Mouse (Mus musculus) heart, postnatal 0 days (tissue): Measurements from ENCODE around the gene Tshz2. TPM values are rescaled to one million over a fixed set of nuclear protein-coding genes. Genes with fewer than 3 reads are reported as not detected.

Experiments
- ATAC-seq: fragments of 200-750 bp; cut with Nextera tagmentation; 2 replicates; pipeline ENCODE4 v1.8.0; 2017; ENCODE audit warnings: low read depth, moderate number of reproducible peaks, moderate library complexity; ENCODE audit not compliant: insufficient read depth
- DNase-seq: peaks from one replicate; pipeline ENCODE4 v3.0.0-alpha.2; 2016; ENCODE audit warnings: low spot score
- H3K27ac ChIP-seq: fragments of 300-500 bp; sonication (generic); 2 replicates; pipeline ENCODE4 v1.5.1; 2014; ENCODE audit warnings: low read depth, mild to moderate bottlenecking
- H3K27me3 ChIP-seq: fragments of 300-500 bp; sonication (generic); 2 replicates; pipeline ENCODE4 v1.6.1; 2014; ENCODE audit warnings: low read length, mixed read lengths; ENCODE audit not compliant: control insufficient read depth, insufficient read depth
- H3K36me3 ChIP-seq: fragments of 300-500 bp; sonication (generic); replicated peaks from 2 replicates; pipeline ENCODE4 v1.6.1; 2014; ENCODE audit warnings: low read length, mixed read lengths; ENCODE audit not compliant: control insufficient read depth, insufficient read depth
- H3K4me1 ChIP-seq: fragments of 300-500 bp; sonication (generic); 2 replicates; pipeline ENCODE4 v1.6.1; 2014; ENCODE audit warnings: antibody characterized with exemption; ENCODE audit not compliant: control insufficient read depth, insufficient read depth
- H3K4me2 ChIP-seq: fragments of 300-500 bp; sonication (generic); 2 replicates; pipeline ENCODE4 v1.6.1; 2014; ENCODE audit warnings: low read depth, mild to moderate bottlenecking, low read length, moderate library complexity
- H3K4me3 ChIP-seq: fragments of 300-500 bp; sonication (generic); 2 replicates; pipeline ENCODE4 v1.5.1; 2014; ENCODE audit warnings: low read depth, low read length
- H3K9ac ChIP-seq: fragments of 300-500 bp; sonication (generic); replicated peaks from 2 replicates; pipeline ENCODE4 v1.6.1; 2014; ENCODE audit warnings: low read depth, low read length, mixed read lengths
- H3K9me3 ChIP-seq: fragments of 300-500 bp; sonication (generic); replicated peaks from 2 replicates; pipeline ENCODE4 v1.6.1; 2016; ENCODE audit warnings: low read length; ENCODE audit not compliant: control insufficient read depth
- CTCF ChIP-seq: IDR thresholded peaks from 2 replicates; pipeline ENCODE4 v1.5.1; 2016; ENCODE audit warnings: antibody characterized with exemption, control low read depth, low read depth
- EP300 ChIP-seq: IDR thresholded peaks from 2 replicates; pipeline ENCODE4 v1.6.1; 2016; ENCODE audit warnings: antibody characterized with exemption, low read depth
- WGBS: fragments of 180-500 bp; shearing (Covaris S2); extraction: QIAGEN DNeasy Blood & Tissue Kit; methylation state at CpG from one replicate; pipeline ENCODE4 v1.1.7; 2014; 5-methylcytosine and 5-hydroxymethylcytosine counted together
- polyA plus RNA-seq: library from polyadenylated mRNA; unstranded; fragments of >200 nt; fragmentation: Nextera tagmentation; extraction: Ambion mirVana; gene quantifications from 2 replicates; pipeline ENCODE4 v1.2.1, GENCODE M21; 2015
- total RNA-seq: library from RNA; depleted of rRNA; stranded (reverse); fragments of >200 nt; gene quantifications from 2 replicates; pipeline ENCODE4 v1.2.3, GENCODE M21; 2014; ENCODE audit warnings: low replicate concordance

The Tshz2 gene
- total and polyA plus RNA-seq, 2 experiments from 2014 or later: 2.8 to 7.8 TPM

- ATAC-seq (peak; percentile 32; the same call in 1 of the 2 replicates), DNase-seq (peak; percentile 72)
- no peaks in the 10 kb centered on the region for H3K36me3 ChIP-seq
Observed at GRCm38 (mm10) chr2:170101132-170101531, 468.3 kb downstream of the Tshz2 start.

DNA sequence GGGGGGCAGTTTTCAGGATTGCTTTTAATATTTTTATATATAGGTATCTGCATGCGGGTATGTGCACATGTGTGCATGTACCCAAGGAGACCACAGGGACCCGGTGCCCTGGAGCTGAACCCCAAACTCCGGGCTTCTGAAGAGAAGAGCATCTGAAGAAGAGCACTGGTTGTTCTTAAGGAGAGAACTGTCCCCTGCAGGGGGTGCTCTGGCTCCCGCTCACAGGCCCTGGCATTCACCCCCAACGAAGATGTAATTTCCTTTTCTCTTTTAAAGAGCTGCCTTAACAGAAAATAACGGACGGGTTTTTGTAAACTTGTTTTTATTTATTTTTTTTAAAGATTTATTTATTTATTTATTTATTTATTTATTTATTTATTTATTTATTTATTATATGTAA, 469.1 kb downstream of the Tshz2 start:
- ATAC-seq (no peak), DNase-seq (no peak)
- Histone ChIP-seq H3K27me3 (no peaks in the 10 kb centered on the region), H3K9me3 (no peaks in the 10 kb centered on the region), H3K4me3 (no peak overlapping the region), H3K27ac (no peak overlapping the region), H3K36me3 (0 out of 2 replicates have a peak, but pooled peaks cover 2% of the 10 kb centered on the region), H3K4me2 (no peak overlapping the region), H3K4me1 (no peaks in the 10 kb centered on the region), H3K9ac (no peak overlapping the region)
- TF ChIP-seq EP300 (no peak), CTCF (no peak)
- 69% methylated on average over 7 of the region's 7 CpGs for WGBS

More at GRCm38 (mm10) chr2:170101132-170101531, 468.3 kb downstream of the Tshz2 start:
- H3K4me3 ChIP-seq: no peak overlapping the region
- no peaks in the 10 kb centered on the region for H3K27me3 ChIP-seq
- TF ChIP-seq CTCF (peak; percentile 98), EP300 (no peak)
- peak overlapping the region; percentile 21; the same call in 1 of the 2 replicates for H3K4me2 ChIP-seq
- H3K9ac ChIP-seq: no peak overlapping the region
- 5% methylated on average over 12 of the region's 12 CpGs for WGBS
- no peaks in the 10 kb centered on the region for H3K9me3 ChIP-seq
- H3K4me1 ChIP-seq: no peaks in the 10 kb centered on the region
- no peak overlapping the region for H3K27ac ChIP-seq

GRCm38 (mm10) chr2:170103341-170103740, 470.5 kb downstream of the Tshz2 start:
- H3K27me3 ChIP-seq: no peaks in the 10 kb centered on the region
- no peak for TF ChIP-seq CTCF
- no peak for TF ChIP-seq EP300
- no peak overlapping the region for H3K27ac ChIP-seq
- 69% methylated on average over 5 of the region's 5 CpGs for WGBS
- H3K4me2 ChIP-seq: no peak overlapping the region
- no peak for ATAC-seq
- H3K4me3 ChIP-seq: no peak overlapping the region
- no peak overlapping the region for H3K9ac ChIP-seq
- H3K4me1 ChIP-seq: no peaks in the 10 kb centered on the region
- H3K36me3 ChIP-seq: peaks cover 14% of the 10 kb centered on the region; the same call in 1 of the 2 replicates
- H3K9me3 ChIP-seq: no peaks in the 10 kb centered on the region
- DNase-seq: no peak

- Histone ChIP-seq H3K4me3 (no peak overlapping the region), H3K36me3 (peaks cover 17% of the 10 kb centered on the region; the same call in 1 of the 2 replicates), H3K27me3 (no peaks in the 10 kb centered on the region), H3K4me1 (no peaks in the 10 kb centered on the region), H3K4me2 (no peak overlapping the region), H3K9me3 (no peaks in the 10 kb centered on the region), H3K9ac (no peak overlapping the region), H3K27ac (no peak overlapping the region)
- peak; percentile 66 for TF ChIP-seq CTCF
- TF ChIP-seq EP300: no peak
- WGBS: 49% methylated on average over 9 of the region's 9 CpGs
- DNase-seq (no peak), ATAC-seq (no peak)
Observed at GRCm38 (mm10) chr2:170103852-170104251, 471.0 kb downstream of the Tshz2 start.

DNA sequence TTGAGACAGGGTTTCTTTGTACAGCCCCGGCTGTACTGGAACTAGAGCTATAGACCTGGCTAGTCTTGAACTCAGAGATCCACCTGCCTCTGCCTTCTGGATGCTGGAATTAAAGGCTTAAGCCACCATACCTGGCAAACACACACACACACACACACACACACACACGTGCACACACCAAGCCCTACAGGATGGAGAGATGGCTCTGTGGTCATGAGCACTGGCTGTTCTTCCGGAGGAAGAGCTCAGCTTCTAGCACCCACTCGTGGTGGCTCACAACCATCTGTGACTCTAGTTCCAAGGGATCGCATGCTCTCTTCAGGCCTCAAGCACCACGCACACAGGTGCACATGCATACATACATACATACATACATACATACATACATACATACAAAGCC, 471.6 kb downstream of the Tshz2 start:
- 84% methylated on average over 6 of the region's 6 CpGs for WGBS

GRCm38 (mm10) chr2:170106000-170106399, 473.2 kb downstream of the Tshz2 start:
- H3K36me3 ChIP-seq: peaks cover 38% of the 10 kb centered on the region

More for the DNA sequence above, 471.6 kb downstream of the Tshz2 start:
- ATAC-seq: no peak
- TF ChIP-seq CTCF (no peak), EP300 (no peak)
- no peaks in the 10 kb centered on the region for H3K27me3 ChIP-seq
- H3K4me1 ChIP-seq: no peaks in the 10 kb centered on the region
- no peak overlapping the region for H3K4me3 ChIP-seq
- no peak overlapping the region for H3K27ac ChIP-seq
- H3K36me3 ChIP-seq: peaks cover 22% of the 10 kb centered on the region; the same call in 1 of the 2 replicates
- H3K9me3 ChIP-seq: no peaks in the 10 kb centered on the region
- no peak overlapping the region for H3K9ac ChIP-seq
- H3K4me2 ChIP-seq: no peak overlapping the region
- DNase-seq: no peak

More at GRCm38 (mm10) chr2:170106000-170106399, 473.2 kb downstream of the Tshz2 start:
- H3K27ac ChIP-seq: no peak overlapping the region
- no peak for TF ChIP-seq CTCF
- no peak for TF ChIP-seq EP300
- ATAC-seq (no peak), DNase-seq (no peak)
- no peaks in the 10 kb centered on the region for H3K4me1 ChIP-seq
- H3K9ac ChIP-seq: no peak overlapping the region
- WGBS: 78% methylated on average over 9 of the region's 9 CpGs
- no peak overlapping the region for H3K4me3 ChIP-seq
- H3K4me2 ChIP-seq: no peak overlapping the region
- no peaks in the 10 kb centered on the region for H3K27me3 ChIP-seq
- no peaks in the 10 kb centered on the region for H3K9me3 ChIP-seq
